Mouse (Mus musculus): ENCODE data around the gene Morf4l1.

DNA sequence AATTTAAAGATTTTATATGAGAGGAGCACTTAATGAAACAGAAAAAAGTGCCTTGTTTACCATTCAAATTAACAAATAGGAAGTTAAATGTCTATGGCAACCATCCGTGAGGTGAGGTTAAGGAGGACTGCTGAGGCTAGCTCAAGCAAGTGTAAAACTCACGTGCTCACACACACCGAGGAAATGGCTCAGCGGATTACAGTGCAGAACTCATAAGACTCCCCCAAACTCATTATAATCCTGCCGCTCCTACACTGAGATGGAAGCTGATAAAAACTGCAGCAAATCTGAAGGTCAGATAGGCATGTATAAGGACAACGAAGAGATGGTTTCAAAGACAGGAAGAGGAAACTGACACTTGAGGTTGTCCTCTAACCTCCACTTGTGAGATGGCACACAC is 5.2 kb downstream of the Morf4l1 start:
- TF ChIP-seq CTCF (IDR thresholded peaks at IDR 0.05; ENCODE audit: borderline replicate concordance, extremely low read depth, insufficient read depth, insufficient read length) (no peak), POLR2A (IDR thresholded peaks at IDR 0.05; ENCODE audit: borderline replicate concordance, extremely low read depth, insufficient read depth, insufficient read length, poor library complexity, severe bottlenecking) (no peak)
